Mouse (Mus musculus) heart, adult 9 months (tissue): Measurements from ENCODE around the gene Lamtor5.

Source experiments
- DNase-seq, 2 experiments: peaks; one replicate each; pipeline ENCODE4 v3.0.0; 2022; ENCODE audit warnings: low spot score in 2 of 2

Gene Lamtor5

DNA sequence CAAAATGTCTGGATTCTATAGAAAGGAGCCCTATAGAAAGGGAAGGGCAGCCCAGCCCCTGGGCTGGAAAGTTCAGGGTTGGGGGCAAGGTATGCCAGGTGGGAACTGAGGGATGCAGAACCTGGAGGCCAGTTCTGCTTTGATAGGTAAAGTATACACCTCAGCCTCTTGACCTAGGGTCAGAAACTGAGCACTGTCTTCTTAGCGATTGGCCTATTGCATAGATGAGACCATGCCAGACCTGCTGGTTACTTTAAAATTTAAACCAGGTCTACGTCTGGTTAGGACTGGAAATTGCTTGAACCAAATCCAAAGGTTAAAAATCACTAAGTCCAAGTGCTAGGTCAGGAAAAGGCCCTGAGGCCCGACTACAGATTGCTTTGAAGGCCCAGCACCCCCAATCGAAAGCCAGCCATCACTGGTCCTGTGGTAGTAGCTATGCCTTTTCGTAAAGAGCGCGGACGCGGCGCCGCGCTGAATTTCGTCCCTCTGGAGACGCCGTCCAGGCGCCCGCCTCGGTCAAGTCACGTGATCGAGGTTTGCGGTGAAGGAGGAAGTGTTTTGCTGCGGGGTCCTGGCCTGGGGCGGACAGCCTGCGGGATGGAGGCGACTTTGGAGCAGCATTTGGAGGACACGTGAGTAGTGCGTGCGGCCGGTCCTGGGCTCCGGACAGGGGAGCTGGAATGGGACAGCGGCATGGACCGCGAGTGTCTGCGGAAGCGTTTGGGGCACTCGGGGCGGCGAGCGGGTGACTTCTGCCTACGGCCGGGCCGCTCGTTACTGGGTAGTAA, at the start of gene Lamtor5:
Gene Lamtor5, plus strand, starts transcription at position 380 of the 791 bp plus-strand sequence.
- DNase-seq: peak; percentile 86 to 91

DNA sequence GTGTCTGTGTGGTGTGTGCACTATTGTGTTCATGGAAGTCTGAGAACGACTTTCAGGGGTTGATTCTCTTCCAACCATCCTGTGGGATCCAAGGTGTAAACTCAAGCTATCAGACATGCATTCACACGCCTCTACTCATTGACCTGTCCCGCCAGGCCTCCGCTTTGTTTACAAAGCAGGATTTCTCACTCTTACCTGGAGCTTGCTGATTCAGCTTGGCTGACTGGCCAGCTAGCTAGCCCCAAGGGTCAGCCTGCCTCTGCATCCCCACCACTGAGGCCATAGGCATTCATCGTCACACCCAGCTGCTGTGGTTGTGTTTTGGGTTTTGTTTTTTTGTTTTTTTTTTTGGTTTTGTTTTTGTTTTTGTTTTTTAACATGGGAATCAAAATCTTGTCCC, 49.4 kb upstream of the Lamtor5 start:
- no peak for DNase-seq

DNA sequence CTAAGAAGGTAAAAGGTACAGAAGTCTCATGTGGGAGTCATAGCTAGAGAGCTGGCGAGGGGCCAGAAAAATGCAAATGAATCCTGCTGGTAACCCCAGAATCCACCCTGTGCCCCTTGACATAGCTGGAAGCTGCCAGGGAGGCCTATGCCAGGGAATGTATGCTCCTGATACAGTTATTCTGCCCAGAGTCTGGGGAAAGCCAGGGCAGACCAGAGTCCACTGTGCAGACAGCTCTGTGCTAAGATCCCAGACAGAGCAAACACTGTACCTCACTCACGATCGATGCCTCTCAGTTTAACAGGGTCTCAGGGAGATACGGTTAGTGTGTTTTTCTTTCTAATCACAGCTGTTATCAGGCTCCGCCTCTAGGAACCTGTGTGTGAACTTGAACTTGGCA, 48.8 kb upstream of the Lamtor5 start:
- no peak for DNase-seq

DNA sequence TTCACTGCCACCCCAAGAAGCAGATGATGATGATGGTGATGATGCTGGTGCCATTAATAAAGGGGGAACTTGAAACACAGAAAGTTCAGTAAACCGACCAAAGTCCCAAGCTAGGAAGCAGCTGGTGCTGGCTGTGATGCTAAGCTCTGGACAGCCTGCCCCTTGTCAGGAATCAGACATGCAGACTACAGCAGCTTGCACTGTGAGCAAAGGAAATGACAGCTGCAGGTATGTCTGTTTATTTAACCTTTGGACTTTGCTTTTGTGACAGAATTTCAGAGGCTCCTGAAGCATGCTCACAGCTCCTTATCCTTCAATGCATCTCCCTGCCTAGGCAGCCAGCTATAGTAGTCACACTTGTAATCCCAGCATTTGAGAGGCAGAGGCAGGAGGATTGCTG, 48.1 kb upstream of the Lamtor5 start, which contains the start of gene A630076J17Rik:
Gene A630076J17Rik, plus strand, starts transcription at position 88 of the 400 bp plus-strand sequence.
- DNase-seq: peak in 1 of 2 experiments; percentile 17

DNA sequence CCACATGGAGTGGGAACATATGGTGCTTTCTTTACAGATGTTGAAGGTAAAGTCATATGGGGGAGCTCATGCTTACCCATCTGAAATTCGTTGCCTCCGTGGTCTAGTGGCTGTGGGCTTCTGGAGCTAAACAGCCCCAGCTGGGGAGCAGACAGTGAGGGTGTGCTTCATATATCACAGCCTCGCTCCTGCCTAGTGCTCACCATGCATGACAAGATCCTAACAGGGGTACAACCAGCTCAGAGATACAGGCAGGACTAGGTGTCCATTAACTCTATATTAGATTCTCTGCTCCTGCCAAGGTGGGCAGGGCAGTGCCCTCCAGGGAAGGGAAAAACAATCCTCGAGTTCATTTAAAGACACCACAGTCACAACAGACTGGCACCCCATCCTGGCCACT, 47.5 kb upstream of the Lamtor5 start:
- DNase-seq: no peak

DNA sequence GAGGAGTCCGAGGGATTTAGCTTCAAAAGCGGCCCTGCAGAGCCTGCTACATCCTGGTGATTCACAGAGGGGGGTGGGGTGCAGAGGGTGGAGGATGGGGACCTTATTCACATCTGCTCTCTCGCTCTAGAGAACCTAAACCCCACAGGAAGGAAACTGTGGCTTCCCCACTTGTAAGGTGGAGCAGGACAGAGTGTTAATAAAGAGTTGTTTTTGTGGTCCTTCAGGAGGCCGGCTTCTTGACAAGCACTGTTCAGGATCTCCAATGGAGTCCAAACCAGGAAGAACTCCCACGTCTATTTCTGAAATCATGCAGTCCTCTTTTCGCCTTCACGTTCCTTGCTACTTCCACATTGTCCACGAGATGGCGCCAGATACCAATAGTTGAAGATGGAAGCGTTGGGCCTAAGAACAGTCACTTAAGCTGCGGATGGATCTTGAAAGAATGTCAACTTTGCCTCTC, 45.3 kb upstream of the Lamtor5 start:
- peak; percentile 69 to 78 for DNase-seq

DNA sequence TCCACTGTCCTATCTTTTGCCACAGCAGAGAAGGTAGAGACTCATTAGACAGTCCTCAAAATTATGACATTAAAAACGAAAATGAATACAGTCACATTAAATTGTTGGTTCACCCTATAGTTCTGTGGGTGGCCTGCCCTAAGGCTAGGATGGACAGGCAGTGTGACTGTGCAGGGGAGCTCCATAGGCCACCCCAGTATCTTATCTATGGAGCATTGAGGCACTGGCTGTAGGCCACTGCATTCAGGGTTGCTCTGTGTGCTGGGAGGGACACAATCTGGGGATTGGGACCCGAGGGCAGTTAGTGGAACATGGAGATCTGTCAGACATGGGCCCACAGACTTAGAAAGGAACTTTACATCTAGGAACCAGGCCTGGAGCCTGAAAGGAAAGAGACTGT, 44.7 kb upstream of the Lamtor5 start:
- DNase-seq: no peak

DNA sequence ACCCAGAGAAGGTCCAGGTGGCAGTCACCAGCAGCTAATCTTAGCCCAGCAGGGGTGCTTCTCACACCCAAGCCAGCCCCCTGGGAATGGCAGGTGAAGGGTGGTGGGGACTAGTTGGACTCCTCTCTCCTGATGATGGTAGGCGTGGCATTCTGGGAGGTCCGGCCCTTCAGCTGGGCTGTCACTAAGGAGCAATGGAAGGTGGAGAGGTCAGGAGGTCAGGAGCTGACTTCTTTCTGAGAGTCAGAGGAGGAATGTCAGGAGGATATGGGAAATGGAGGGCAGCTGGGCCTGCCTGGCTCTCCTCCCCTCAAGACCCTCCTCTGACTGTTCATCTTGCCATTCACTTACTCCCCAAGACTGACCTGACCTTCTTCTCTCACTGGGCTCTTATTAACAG, 40.6 kb upstream of the Lamtor5 start:
- no peak for DNase-seq

DNA sequence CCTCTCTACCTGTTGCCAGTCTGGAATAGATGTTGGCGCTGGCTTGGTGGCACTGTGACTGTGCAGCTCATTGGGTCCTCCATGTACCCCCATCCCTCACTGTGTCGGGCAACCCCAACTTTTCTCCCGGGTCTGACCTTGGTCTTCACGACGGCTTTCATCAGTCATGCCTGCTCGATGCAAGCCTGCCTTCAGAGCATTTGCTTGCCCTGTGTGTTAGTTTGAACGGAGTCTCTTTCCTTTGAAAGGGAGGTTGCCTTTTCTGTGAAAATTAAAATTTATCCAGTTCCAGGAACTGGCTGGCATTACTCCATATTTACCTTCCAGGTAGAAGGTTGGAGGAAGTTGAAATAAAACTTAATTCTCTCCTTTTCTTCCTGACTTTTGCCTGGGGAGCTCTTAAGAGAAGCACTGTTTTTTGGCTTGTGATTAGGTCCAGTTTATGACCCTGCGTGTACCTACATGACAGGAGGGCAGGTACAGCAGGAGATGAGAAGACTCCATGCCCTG, 40.1 kb upstream of the Lamtor5 start:
- DNase-seq: no peak

DNA sequence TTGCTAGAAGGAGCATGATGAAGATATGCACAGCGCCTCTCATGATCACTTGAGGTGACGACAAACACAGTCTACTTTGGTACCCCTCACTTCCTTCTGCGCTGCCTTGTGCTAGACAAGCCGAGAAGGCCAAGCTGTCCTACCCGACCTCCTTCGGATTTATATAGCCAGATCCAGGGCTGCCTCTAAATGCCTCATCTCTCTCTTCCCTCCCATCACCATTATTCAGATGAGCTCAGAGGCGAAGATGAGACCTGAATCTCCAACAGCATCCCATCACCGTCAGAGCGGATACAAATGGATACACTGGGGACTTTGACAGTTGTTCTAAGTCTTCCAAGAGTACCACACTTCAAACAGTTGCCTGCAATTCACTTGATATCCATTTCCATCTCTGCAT, 39.1 kb upstream of the Lamtor5 start, which contains the start of gene Prok1:
Gene Prok1, minus strand, starts transcription at position 101 of the 400 bp plus-strand sequence.
- DNase-seq: no peak

DNA sequence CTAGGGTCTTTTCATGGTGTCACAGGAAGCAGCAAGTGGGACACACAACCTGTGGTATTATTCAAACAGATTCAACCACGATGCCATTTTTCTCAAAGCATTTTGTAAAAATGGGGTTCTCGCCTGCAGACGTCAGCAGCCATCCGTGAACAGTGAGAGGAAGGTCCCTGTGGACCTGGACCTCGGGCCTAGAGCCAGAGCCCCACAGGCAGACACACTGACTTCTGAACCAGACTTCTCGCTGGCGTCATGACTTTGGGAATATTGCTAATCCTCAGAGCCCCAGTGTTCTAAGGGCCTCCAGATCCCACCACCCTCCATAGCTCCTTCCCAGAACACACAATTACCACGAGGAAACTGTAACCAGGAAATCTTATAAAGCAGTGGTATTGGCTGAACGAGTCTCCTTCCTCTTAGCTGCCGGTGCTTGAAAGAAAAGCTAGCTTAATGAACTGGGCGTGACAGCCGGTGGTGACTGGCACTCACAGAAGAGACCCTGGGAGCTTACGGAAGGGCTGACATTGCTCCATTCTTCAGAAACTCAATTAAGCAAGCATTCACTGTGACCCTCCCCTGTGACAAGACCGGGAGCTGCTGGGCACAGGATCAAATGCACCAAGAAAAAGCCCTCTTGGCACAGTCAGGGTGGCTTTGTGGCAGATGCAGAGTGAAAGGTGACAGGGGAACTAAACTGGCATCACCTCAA, 37.1 kb upstream of the Lamtor5 start:
- no peak for DNase-seq

DNA sequence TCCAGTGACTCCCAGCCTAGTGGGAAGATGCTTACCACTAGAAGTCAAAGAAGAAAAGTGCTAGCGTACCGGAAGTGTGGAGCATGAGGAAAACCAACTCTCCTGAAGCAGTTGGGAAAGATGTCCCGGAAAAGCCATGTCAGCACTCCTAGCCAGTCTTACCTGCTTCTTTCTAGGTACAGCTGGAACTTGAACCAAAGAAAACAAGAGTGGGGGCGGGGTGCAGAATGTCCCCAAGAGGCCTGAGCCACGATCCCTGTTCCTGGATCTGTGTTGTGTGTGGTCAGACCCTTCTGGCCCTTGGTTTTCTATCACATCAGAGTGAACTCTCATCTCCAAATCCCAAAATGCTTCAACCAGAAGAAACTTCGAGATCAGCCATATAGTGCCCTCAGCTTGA, 31.8 kb upstream of the Lamtor5 start:
- no peak for DNase-seq

DNA sequence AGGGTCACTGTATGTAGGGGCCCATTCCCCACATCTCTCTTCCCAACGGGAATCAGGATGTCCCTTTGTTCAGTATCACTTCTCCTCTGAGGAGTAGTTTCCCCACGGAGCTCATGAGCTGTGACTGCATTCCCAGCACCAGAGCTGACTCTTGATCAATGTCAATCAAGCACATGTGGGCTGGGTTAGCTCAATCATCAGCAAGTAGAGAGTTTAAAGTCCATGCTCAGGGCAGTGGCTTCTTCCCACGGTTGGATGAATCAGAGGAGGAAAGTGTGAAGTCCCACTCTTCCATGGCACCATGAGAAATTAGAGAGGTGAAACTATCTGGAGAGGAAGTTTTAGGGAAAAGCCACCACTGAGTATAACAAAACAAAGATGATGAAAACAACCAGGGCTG, 29.6 kb upstream of the Lamtor5 start:
- no peak for DNase-seq

DNA sequence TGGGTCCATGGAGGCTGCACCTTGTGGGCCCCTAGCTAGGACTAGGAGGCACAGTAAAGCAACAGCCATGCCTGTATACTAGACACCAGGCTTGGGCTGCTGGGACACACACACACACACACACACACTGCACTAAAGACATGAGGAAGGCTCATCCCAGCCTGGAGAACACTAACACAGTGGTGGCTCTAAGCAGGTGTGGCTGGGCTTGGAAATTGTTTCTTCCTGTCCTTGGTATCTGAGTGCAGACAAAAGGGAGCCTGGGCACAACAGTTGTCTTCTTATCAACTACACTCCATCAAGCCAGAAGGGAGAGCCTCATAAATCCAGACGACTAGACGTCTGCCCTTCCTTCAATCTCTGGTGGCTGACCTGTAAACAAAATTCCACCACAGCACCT, 28.3 kb upstream of the Lamtor5 start:
- no peak for DNase-seq

DNA sequence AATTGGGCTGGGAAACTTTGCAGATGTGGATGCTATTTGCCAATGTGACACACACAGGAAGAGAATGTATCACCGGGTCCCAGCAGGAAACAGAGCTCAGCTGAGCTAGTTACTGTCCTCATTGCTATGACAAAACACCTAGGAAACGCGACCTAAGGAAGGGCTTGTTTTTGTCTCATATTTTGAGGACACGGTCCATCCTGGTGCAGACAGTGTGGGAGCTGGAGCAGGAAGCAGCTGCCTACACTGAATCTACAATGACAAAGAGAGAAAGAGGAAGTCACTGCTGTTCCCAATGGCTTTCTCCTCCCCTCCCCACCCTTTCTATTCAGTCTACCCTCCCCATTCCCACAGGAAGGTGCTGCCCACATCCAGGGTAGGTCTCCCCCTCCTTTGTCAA, 26.6 kb upstream of the Lamtor5 start:
- DNase-seq: peak; percentile 41 to 72

DNA sequence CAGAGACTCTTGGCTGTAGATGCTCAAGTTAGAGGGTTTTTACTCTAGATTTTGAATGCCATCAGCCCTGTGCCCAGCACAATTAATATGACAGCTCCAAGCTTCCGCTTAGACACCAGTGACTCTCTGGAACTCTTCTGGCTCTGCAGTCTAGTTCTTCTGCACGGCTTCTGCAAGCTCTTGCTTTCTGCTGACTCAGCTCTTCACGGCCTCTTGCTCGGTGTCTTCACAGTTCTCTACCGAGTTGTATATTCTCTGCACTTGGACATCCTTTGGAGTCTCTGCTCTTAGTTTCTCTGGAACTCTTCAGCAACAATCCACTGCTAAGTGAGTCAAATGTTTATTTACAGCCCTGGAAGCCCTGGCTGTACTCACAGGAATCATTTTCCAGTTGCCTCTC, 24.7 kb upstream of the Lamtor5 start:
- no peak for DNase-seq

DNA sequence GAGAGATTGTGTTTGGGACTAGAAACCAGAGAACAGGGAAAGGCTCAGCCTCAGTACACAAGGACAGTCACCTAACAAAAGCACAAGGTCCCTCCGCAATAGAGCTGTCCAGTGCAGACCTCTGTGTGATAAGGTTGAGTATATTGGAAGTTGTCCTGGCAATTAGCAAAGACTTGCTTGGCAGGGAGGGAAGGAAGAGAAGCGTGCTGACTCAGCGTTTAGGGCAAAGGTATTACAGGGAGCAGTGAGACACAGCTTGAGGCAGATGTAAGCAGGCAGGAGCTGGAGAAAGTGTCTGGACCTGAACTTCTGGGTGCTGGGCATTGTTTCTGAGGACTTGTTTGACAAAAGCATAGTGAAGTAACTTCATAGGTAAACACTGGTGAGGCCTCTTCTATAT, 22.7 kb upstream of the Lamtor5 start:
- DNase-seq: no peak

DNA sequence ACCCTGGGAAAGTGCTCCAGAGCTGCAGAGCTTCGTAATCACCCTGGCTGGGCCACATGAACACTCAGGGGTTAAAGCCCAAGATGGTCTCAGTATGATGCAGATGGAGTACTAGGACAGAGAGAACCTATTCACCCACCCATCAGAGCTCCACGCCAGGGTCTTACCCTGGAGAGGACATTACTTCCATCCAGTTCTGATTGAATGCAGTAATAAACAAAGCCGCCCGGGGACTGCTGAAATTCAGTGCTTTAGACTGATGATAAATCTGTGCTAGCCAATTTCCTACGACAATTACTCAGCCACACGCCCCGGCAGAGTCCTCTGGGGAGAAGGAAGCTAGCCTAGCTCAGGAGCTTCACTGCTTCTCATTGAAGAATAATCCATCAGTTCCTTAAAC, 21.9 kb upstream of the Lamtor5 start:
- DNase-seq: no peak

DNA sequence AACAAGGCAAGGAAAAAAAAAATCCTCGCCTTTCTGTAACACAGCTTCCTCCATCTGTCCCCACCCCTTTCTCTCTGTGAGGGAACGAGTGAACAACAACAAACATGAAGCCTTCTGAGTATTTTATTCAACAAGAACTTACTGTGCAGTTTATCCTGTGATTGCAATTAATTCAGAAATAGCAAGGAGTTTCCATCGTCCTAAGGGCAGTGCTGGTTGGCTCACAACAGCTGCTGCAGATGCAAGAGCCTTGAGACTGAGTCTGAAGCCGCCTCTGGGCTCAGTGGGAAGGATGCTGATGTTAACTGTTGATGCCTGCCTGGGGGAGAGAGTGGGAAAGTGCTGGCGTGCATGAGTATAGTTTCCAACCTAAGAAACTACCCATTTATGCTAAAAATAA, 20.7 kb upstream of the Lamtor5 start:
- no peak for DNase-seq

DNA sequence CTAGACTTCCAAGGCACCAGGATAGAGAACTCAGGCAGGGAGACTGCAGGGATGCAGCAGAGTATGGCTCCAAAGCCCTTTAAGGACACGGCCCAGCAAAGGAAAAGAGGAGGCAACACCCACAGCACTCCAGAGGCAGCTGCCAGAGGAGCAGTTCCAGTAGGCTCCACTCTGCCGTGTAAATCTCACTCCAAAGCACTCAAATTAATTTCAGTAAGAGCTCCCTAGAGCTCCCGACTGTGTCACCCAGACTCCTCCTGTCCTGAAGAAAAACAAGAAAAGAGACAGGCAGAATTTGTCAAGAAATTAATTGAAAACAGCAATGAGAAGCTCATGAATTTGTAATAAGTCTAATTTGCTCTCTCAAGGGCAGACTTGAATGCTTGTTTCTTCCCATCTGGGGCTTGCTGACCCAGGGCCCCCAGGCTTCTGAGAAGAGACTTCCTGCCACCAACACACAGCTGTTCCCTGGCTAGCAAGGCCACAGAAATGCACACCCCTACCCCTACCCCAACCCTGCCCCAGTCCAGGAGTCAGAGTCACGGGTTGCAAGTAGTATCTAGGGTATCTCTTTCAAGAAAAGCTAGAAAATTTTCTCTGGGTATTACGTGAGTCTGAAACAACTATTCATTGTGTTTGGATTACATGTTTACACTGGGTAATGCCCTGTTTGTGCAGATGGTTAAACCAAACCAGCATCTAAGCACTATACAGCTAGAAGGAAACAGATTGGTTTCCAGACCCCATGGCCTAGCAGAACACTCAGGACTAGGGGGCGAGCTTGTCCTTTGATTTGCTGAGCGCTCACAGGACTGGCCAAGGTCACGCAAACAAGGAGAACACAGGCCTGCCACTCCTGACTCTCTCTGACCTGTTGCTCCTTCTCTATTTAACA, 17.5 kb upstream of the Lamtor5 start:
- DNase-seq: peak; percentile 32 to 42

DNA sequence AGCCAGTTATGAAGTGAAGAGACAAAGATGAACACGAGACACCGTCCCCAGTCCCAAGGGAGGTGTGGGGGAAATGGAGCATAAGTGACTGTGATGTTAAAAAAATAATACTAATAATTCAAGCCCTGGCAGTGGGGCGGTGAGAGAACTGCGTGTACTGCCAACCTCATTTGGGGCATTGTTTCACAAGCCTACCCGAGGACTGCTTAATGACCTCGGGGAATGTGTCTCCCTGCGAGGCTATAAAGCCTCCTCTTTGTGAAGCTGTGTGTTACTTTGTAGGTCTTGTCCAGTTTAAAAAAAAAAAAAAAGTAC, 16.9 kb upstream of the Lamtor5 start:
- no peak for DNase-seq

DNA sequence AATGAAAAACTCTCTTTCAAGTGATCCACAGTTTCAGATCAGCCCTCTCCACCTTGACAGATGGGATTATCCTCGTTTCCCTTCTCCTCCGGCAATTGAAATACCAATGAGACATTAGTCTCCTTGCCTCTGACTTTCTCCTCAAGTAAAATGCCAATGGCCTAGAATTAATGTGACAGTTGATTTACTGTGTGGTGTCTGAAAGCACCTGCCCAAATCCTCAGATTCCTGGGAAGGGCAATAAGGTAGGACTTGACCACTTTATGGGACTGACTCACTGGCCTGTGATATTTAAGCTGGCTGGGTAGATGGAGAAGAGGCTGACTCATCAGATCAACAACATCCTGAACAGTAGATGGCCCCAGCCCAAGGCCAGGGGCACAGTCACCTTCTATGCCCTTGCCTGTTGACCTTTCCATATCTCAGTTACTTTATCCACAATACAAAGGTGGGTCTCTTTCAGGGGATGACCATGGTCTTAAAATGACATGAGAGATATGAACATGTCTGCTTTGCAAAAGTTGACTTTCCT, 11.8 kb upstream of the Lamtor5 start:
- DNase-seq: no peak
